Mouse (Mus musculus) heart, embryonic 11.5 days (tissue): ENCODE results near the gene Rab34. TPM values are rescaled to one million over a fixed set of nuclear protein-coding genes. Genes with fewer than 3 reads are reported as not detected.

Experiments used
- ATAC-seq: fragments of 200-750 bp; cut with Nextera tagmentation; replicated peaks from 2 replicates; pipeline ENCODE4 v1.8.0; 2017; ENCODE audit warnings: moderate library complexity; ENCODE audit not compliant: insufficient number of reproducible peaks, low FRiP score, low TSS enrichment
- H3K27ac ChIP-seq: fragments of 300-500 bp; sonication (generic); 2 replicates; pipeline ENCODE4 v1.5.1; 2014; ENCODE audit warnings: mild to moderate bottlenecking, low read depth, low read length
- H3K27me3 ChIP-seq: fragments of 300-500 bp; sonication (generic); 2 replicates; pipeline ENCODE4 v1.6.1; 2014; ENCODE audit warnings: mild to moderate bottlenecking, low read length, mixed read lengths; ENCODE audit not compliant: control insufficient read depth, insufficient read depth
- H3K36me3 ChIP-seq: fragments of 300-500 bp; sonication (generic); 2 replicates; pipeline ENCODE4 v1.6.1; 2014; ENCODE audit warnings: mild to moderate bottlenecking, low read length, moderate library complexity, mixed read lengths; ENCODE audit not compliant: control insufficient read depth, insufficient read depth
- H3K4me1 ChIP-seq: fragments of 300-500 bp; sonication (generic); 2 replicates; pipeline ENCODE4 v1.6.1; 2014; ENCODE audit warnings: low read length; ENCODE audit not compliant: control insufficient read depth, insufficient read depth
- H3K4me2 ChIP-seq: fragments of 300-500 bp; sonication (generic); 2 replicates; pipeline ENCODE4 v1.6.1; 2014; ENCODE audit warnings: mild to moderate bottlenecking, moderate library complexity
- H3K4me3 ChIP-seq: fragments of 300-500 bp; sonication (generic); 2 replicates; pipeline ENCODE4 v1.5.1; 2014; ENCODE audit warnings: low read depth, low read length
- H3K9ac ChIP-seq: fragments of 300-500 bp; sonication (generic); 2 replicates; pipeline ENCODE4 v1.6.1; 2014; ENCODE audit warnings: mild to moderate bottlenecking, low read depth, low read length, moderate library complexity
- H3K9me3 ChIP-seq: fragments of 300-500 bp; sonication (generic); replicated peaks from 2 replicates; pipeline ENCODE4 v1.6.1; 2016; ENCODE audit warnings: low read length; ENCODE audit not compliant: control insufficient read depth
- WGBS: fragments of 180-500 bp; shearing (Covaris S2); extraction: QIAGEN DNeasy Blood & Tissue Kit; methylation state at CpG from one replicate; pipeline ENCODE4 v1.1.7; 2014; ENCODE audit not compliant: insufficient replicate concordance; 5-methylcytosine and 5-hydroxymethylcytosine counted together
- polyA plus RNA-seq: library from polyadenylated mRNA; unstranded; fragments of >200 nt; fragmentation: Nextera tagmentation; extraction: Ambion mirVana; gene quantifications from 2 replicates; pipeline ENCODE4 v1.2.1, GENCODE M21; 2014

The Rab34 gene
- polyA plus RNA-seq, 1 experiment from 2014 or later: 62.2 TPM

GRCm38 (mm10) chr11:78153778-78154177, 34.5 kb upstream of the Rab34 start:
- Histone ChIP-seq H3K4me2 (no peak overlapping the region), H3K4me1 (no peaks in the 10 kb centered on the region), H3K9me3 (no peaks in the 10 kb centered on the region), H3K27ac (no peak overlapping the region), H3K4me3 (no peak overlapping the region), H3K9ac (no peak overlapping the region), H3K27me3 (no peaks in the 10 kb centered on the region), H3K36me3 (peaks cover 39% of the 10 kb centered on the region)
- 90% methylated on average over 13 of the region's 13 CpGs for WGBS
- 0 out of 2 replicates have a peak, but pooled peaks have one; percentile 6 for ATAC-seq

GRCm38 (mm10) chr11:78155674-78156073, 32.6 kb upstream of the Rab34 start:
- Histone ChIP-seq H3K9me3 (no peaks in the 10 kb centered on the region), H3K4me3 (no peak overlapping the region), H3K9ac (no peak overlapping the region), H3K27ac (no peak overlapping the region), H3K27me3 (no peaks in the 10 kb centered on the region), H3K36me3 (peaks cover 38% of the 10 kb centered on the region), H3K4me2 (no peak overlapping the region), H3K4me1 (no peaks in the 10 kb centered on the region)
- WGBS: 86% methylated on average over 5 of the region's 5 CpGs
- no peak for ATAC-seq

GRCm38 (mm10) chr11:78156156-78156699, 32.0 kb upstream of the Rab34 start:
- no peak overlapping the region for H3K4me2 ChIP-seq
- no peaks in the 10 kb centered on the region; the same call in 1 of the 2 replicates for H3K4me1 ChIP-seq
- H3K36me3 ChIP-seq: peaks cover 39% of the 10 kb centered on the region
- 81% methylated on average over 6 of the region's 6 CpGs for WGBS
- H3K9ac ChIP-seq: no peak overlapping the region
- no peak overlapping the region for H3K4me3 ChIP-seq
- H3K27ac ChIP-seq: no peak overlapping the region
- H3K9me3 ChIP-seq: no peaks in the 10 kb centered on the region
- ATAC-seq: no peak
- H3K27me3 ChIP-seq: no peaks in the 10 kb centered on the region

- H3K4me2 ChIP-seq: no peak overlapping the region
- WGBS: 26% methylated on average over 2 of the region's 2 CpGs
Measured at GRCm38 (mm10) chr11:78159096-78159495, 29.1 kb upstream of the Rab34 start.

GRCm38 (mm10) chr11:78159557-78159956, 28.7 kb upstream of the Rab34 start:
- peaks cover 24% of the 10 kb centered on the region for H3K4me1 ChIP-seq
- no peaks in the 10 kb centered on the region for H3K27me3 ChIP-seq
- 64% methylated on average over 7 of the region's 7 CpGs for WGBS
- no peak overlapping the region for H3K9ac ChIP-seq
- peaks cover 37% of the 10 kb centered on the region for H3K36me3 ChIP-seq
- no peak overlapping the region for H3K4me2 ChIP-seq
- H3K27ac ChIP-seq: no peak overlapping the region
- no peak for ATAC-seq
- no peaks in the 10 kb centered on the region for H3K9me3 ChIP-seq
- no peak overlapping the region for H3K4me3 ChIP-seq

More at GRCm38 (mm10) chr11:78159096-78159495, 29.1 kb upstream of the Rab34 start:
- Histone ChIP-seq H3K36me3 (peaks cover 40% of the 10 kb centered on the region), H3K9ac (no peak overlapping the region), H3K27ac (no peak overlapping the region), H3K27me3 (no peaks in the 10 kb centered on the region), H3K9me3 (no peaks in the 10 kb centered on the region), H3K4me3 (no peak overlapping the region), H3K4me1 (peaks cover 22% of the 10 kb centered on the region)
- ATAC-seq: peak; percentile 20; the same call in 1 of the 2 replicates

- Histone ChIP-seq H3K9me3 (no peaks in the 10 kb centered on the region), H3K4me3 (no peak overlapping the region), H3K36me3 (peaks cover 37% of the 10 kb centered on the region), H3K4me2 (no peak overlapping the region), H3K9ac (no peak overlapping the region), H3K4me1 (peaks cover 24% of the 10 kb centered on the region), H3K27ac (no peak overlapping the region), H3K27me3 (no peaks in the 10 kb centered on the region)
- no peak for ATAC-seq
- WGBS: 83% methylated on average over 18 of the region's 18 CpGs
Measured at GRCm38 (mm10) chr11:78160171-78160570, 28.1 kb upstream of the Rab34 start.

- Histone ChIP-seq H3K27me3 (no peaks in the 10 kb centered on the region), H3K4me2 (no peak overlapping the region), H3K4me1 (peaks cover 24% of the 10 kb centered on the region), H3K9me3 (no peaks in the 10 kb centered on the region), H3K9ac (no peak overlapping the region; the same call in 1 of the 2 replicates), H3K4me3 (no peak overlapping the region), H3K36me3 (peaks cover 37% of the 10 kb centered on the region), H3K27ac (no peak overlapping the region)
- WGBS: 93% methylated on average over 3 of the region's 3 CpGs
- no peak for ATAC-seq
Measured at GRCm38 (mm10) chr11:78160675-78161074, 27.6 kb upstream of the Rab34 start.

GRCm38 (mm10) chr11:78161169-78161568, 27.1 kb upstream of the Rab34 start:
- Histone ChIP-seq H3K9ac (no peak overlapping the region), H3K27me3 (no peaks in the 10 kb centered on the region), H3K27ac (no peak overlapping the region), H3K9me3 (no peaks in the 10 kb centered on the region), H3K4me3 (no peak overlapping the region), H3K36me3 (peaks cover 35% of the 10 kb centered on the region), H3K4me2 (no peak overlapping the region), H3K4me1 (peaks cover 29% of the 10 kb centered on the region)
- ATAC-seq: no peak
- WGBS: 86% methylated on average over 14 of the region's 14 CpGs

- H3K27me3 ChIP-seq: no peaks in the 10 kb centered on the region
- ATAC-seq: no peak
- H3K36me3 ChIP-seq: peaks cover 33% of the 10 kb centered on the region
- peak overlapping the region; percentile 96 for H3K4me2 ChIP-seq
- peaks cover 35% of the 10 kb centered on the region for H3K4me1 ChIP-seq
- 0 out of 2 replicates have a peak overlapping the region, but pooled peaks have one; percentile 2 for H3K4me3 ChIP-seq
- H3K9ac ChIP-seq: 0 out of 2 replicates have a peak overlapping the region, but pooled peaks have one; percentile 28
- 65% methylated on average over 4 of the region's 4 CpGs for WGBS
- H3K27ac ChIP-seq: 0 out of 2 replicates have a peak overlapping the region, but pooled peaks have one; percentile 15
- H3K9me3 ChIP-seq: no peaks in the 10 kb centered on the region
Measured at GRCm38 (mm10) chr11:78161968-78162367, 26.3 kb upstream of the Rab34 start.
